Mouse (Mus musculus) cerebellum, adult 11-12 months (tissue): ENCODE results near the gene Slc44a3.

ENCODE experiments used
- DNase-seq: peaks from one replicate; pipeline ENCODE4 v3.0.0; 2022

Slc44a3 gene

GRCm38 (mm10) chr3:121418850-121419435 is 113.3 kb downstream of the Slc44a3 start:
- no peak for DNase-seq

DNA sequence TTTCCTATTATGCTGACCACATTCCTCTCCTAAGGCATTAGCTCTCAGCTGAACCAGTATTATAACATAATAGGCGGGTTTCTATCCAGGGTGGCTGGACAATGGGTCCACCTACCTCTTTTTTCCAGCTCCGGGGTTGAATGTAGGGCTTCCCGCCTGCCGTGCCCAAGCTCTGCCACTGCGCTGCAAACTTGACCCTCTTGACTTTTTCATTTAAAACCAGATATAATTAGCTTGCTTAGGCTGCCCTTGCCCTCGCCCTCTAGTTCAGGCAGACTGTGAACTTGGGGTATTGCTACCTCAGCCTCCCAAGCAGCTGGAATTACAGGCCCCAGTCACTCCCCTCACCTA is 114.0 kb downstream of the Slc44a3 start:
- DNase-seq: no peak

DNA sequence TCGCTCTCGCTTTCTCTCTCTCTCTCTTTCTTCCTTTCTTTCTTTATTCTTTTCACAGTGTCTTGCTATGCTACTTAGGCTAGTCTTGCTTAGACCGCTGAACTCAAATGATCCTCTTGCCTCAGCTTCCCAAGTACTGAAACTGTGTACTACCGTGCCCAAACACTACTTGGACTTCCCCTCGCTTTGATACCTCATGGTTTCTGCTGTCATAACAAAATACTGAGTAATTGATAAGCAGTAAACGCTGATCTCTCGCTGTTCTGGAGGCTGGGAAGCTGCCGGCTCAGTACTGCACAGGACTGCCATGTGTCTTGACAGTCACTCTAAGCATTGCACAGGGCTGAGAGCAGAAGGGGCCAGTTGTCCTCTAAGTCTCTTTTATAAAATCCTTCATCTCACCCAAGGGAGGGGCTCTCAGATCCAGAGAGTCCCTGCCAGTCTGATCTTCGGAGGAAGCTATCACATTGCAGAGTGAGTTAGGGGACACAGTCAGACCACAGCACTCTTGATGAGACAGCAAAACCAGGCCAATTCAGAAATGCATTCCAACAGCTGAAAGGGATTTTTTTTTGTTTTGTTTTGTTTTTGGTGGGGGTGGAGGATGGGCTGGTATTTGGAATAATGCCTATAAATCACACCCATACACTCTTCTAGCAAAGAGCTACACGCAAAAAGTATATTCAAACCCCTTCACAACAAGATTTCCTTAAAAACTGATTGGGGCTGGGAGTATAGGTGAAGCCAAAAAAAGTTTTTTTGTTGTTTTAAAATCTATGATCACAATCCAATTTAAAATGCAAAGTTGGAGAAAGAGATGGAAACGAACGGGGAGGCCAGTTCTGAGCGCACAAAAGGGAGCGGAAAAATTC is 114.6 kb downstream of the Slc44a3 start:
- no peak for DNase-seq

DNA sequence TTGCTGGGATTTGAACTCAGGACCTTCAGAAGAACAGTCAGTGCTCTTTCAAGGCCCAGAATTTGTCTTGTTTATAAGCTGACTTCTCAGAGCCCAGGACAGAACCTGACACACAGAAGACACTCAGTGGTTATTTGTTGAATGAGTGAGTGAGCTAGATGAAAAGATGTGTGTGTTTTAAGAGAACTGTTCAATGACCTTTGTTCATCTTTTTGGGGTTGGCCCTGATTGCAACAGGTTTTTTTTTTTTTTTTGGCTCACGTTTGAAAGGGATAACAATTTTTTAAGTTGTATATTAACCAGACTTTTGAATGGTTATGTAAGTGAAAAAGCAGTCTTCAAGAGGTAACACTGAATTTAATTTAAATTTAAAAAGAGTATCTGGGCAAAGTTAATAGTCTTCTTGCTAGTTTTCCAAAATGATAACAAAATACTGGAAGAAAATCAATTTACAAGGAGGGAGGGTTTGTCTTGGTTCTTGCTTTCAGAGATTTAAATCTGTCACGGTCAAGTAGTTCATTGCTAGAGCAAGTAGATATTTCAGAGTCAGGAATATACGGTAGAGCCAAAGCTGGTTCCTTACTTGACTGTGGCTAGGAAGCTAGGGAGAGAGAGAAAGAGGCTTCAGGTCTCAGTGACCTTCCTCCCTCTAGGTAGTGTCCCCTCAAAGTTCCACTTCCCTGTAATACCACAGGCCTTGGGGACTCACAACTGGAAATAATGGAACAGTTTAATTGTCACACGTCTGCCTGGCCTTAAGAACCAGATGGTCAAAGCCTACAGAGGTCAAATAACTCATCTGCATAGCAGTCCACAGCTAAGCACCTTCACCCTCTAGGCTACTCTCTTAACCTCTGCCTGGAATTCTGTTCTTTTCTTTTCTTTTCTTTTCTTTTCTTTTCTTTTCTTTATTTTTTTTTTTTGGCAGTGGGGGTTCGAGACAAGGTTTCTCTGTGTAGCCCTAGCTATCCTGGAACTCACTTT is 115.7 kb downstream of the Slc44a3 start:
- DNase-seq: no peak

DNA sequence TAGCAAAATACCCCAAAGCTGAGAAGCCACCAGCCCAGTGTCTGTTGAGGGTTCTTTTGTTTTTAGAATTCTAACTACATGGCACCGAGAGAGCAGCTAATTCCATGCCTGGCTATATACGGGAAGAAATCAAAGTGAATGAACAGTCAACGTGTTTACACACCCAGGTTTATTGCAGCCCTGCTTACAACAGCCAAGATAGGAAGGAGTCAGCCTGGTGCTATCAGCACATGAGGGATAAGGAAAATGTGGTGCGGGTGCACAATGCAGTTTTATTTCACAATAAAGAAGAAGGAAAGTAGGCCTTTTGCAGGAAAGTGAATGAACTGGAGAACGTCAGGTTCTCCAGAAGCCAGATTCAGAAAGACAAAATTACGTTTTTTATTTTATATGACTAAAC is 120.8 kb downstream of the Slc44a3 start:
- no peak for DNase-seq
